Mouse (Mus musculus): ENCODE results near the gene Col6a4. TPM values are rescaled to one million over a fixed set of nuclear protein-coding genes. Genes with fewer than 3 reads are reported as not detected.

Gene Col6a4
- 0.07 TPM in 1 of 2 replicates, not detected in the other for polyA plus RNA-seq (2015; fragmentation: Nextera tagmentation; extraction: Ambion mirVana)

DNA sequence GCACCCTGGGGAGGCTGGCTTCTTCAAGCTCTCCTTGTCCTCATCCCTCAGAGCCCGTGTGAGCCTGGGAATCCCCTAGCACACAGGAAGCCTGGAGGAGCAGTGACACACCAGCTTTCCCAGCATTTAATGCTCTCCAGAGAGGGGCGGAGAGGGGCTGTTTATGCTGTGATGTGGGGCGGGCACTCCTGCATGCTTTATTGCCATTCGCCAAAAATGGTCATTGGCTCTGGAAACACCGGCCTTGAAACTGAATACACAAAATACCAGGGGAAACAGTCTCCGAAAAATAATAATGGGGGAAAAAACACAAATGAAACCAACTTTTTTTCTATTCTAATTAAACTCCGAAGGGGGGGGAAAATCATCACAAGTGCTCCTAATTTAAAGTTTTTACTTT, at the start of gene Col6a4:
Gene Col6a4 (minus strand): TSS at position 101 of the 400 bp plus-strand sequence.
- Histone ChIP-seq H3K27me3 (no peaks in the 10 kb centered on the region), H3K9me3 (replicated peaks) (no peaks in the 10 kb centered on the region), H3K4me2 (no peak within 1 kb of the TSS), H3K4me1 (replicated peaks) (no peaks in the 10 kb centered on the region), H3K4me3 (replicated peaks) (no peak within 1 kb of the TSS), H3K36me3 (no peaks in the 10 kb centered on the region), H3K27ac (no peak within 1 kb of the TSS), H3K9ac (no peak within 1 kb of the TSS)
- WGBS (ENCODE audit: insufficient replicate concordance): 54% methylated on average over 7 of the region's 7 CpGs
- ATAC-seq (ENCODE audit: low read depth): no peak
- DNase-seq: no peak

DNA sequence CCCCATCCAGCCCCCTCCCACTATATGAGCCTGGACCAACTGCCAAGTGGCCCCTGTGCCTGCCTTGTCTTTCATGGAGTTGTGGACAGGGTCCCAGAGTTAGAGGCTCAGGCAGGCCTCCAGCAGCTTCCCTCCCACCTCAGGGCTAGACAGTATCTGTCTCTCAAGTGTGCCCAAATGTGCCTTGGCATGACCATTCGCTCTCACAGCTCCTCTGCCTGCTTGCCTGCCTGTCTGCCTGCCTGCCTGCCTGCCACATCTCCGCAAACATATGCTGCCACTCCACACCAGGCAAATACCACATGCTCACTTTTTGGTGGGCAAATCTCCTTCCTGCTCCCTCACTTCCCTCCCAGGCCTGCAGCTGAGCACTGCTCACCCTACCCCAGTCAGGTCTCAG, 49.0 kb upstream of the Col6a4 start:
- no peak for ATAC-seq (ENCODE audit: low read depth)
- no peaks in the 10 kb centered on the region for H3K36me3 ChIP-seq
- WGBS (ENCODE audit: insufficient replicate concordance): 55% methylated on average over 2 of the region's 2 CpGs
- H3K4me2 ChIP-seq: no peak overlapping the region
- H3K27me3 ChIP-seq: peaks cover 50% of the 10 kb centered on the region
- H3K4me1 ChIP-seq (replicated peaks): no peaks in the 10 kb centered on the region
- no peak overlapping the region for H3K27ac ChIP-seq
- no peak overlapping the region for H3K9ac ChIP-seq
- no peaks in the 10 kb centered on the region for H3K9me3 ChIP-seq (replicated peaks)
- H3K4me3 ChIP-seq (replicated peaks): no peak overlapping the region
- no peak for DNase-seq

- no peak for ATAC-seq (ENCODE audit: low read depth)
- DNase-seq: no peak
- no peak overlapping the region for H3K4me3 ChIP-seq (replicated peaks)
- H3K9me3 ChIP-seq (replicated peaks): no peaks in the 10 kb centered on the region
- no peaks in the 10 kb centered on the region for H3K4me1 ChIP-seq (replicated peaks)
- H3K36me3 ChIP-seq: no peaks in the 10 kb centered on the region
- no peak overlapping the region for H3K9ac ChIP-seq
- no peak overlapping the region for H3K4me2 ChIP-seq
- 70% methylated on average over 7 of the region's 7 CpGs for WGBS (ENCODE audit: insufficient replicate concordance)
- H3K27me3 ChIP-seq: peaks cover 36% of the 10 kb centered on the region
- H3K27ac ChIP-seq: no peak overlapping the region
These were observed 47.6 kb upstream of the Col6a4 start for GRCm38 (mm10) chr9:106144176-106144575.

- no peak overlapping the region for H3K4me2 ChIP-seq
- H3K4me1 ChIP-seq (replicated peaks): no peaks in the 10 kb centered on the region
- no peak overlapping the region for H3K9ac ChIP-seq
- no peak for DNase-seq
- H3K4me3 ChIP-seq (replicated peaks): no peak overlapping the region
- no peaks in the 10 kb centered on the region for H3K36me3 ChIP-seq
- H3K27me3 ChIP-seq: peaks cover 14% of the 10 kb centered on the region
- 70% methylated on average over 12 of the region's 12 CpGs for WGBS (ENCODE audit: insufficient replicate concordance)
- H3K9me3 ChIP-seq (replicated peaks): no peaks in the 10 kb centered on the region
- no peak overlapping the region for H3K27ac ChIP-seq
- ATAC-seq (ENCODE audit: low read depth): no peak
These were observed 45.4 kb upstream of the Col6a4 start for GRCm38 (mm10) chr9:106141955-106142354.

GRCm38 (mm10) chr9:106139763-106140162, 43.2 kb upstream of the Col6a4 start:
- no peak overlapping the region for H3K4me2 ChIP-seq
- DNase-seq: no peak
- no peaks in the 10 kb centered on the region for H3K4me1 ChIP-seq (replicated peaks)
- H3K9ac ChIP-seq: no peak overlapping the region
- H3K27ac ChIP-seq: no peak overlapping the region
- H3K36me3 ChIP-seq: no peaks in the 10 kb centered on the region
- H3K9me3 ChIP-seq (replicated peaks): no peaks in the 10 kb centered on the region
- ATAC-seq (ENCODE audit: low read depth): no peak
- WGBS (ENCODE audit: insufficient replicate concordance): 63% methylated on average over 10 of the region's 10 CpGs
- no peak overlapping the region for H3K4me3 ChIP-seq (replicated peaks)
- H3K27me3 ChIP-seq: 0 out of 2 replicates have a peak, but pooled peaks cover 5% of the 10 kb centered on the region

GRCm38 (mm10) chr9:106137671-106138216, 41.2 kb upstream of the Col6a4 start:
- Histone ChIP-seq H3K27ac (no peak overlapping the region), H3K4me1 (replicated peaks) (no peaks in the 10 kb centered on the region), H3K9me3 (replicated peaks) (no peaks in the 10 kb centered on the region), H3K36me3 (no peaks in the 10 kb centered on the region), H3K9ac (no peak overlapping the region), H3K4me3 (replicated peaks) (no peak overlapping the region), H3K4me2 (no peak overlapping the region), H3K27me3 (no peaks in the 10 kb centered on the region)
- DNase-seq (no peak), ATAC-seq (ENCODE audit: low read depth) (no peak)
- WGBS (ENCODE audit: insufficient replicate concordance): 74% methylated on average over 10 of the region's 10 CpGs

DNA sequence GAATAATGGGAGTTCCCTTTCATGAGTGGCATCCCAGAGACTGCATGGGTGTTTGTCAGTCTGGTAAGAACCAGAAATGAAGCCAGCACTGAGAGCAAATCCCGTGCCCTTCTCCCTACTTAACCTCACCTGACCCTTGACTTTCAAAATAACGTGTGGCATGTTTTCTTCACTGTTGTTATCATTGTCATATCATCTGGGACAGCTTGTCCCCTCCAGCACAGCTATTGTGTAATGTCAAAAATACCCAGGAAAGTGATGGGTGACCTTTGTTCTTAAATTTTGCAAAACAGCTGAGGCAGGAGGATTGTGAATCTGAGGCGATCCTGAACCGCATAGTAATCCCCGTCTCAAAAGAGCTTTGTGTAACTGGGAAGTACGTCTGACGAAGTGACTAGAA, 33.7 kb upstream of the Col6a4 start:
- WGBS (ENCODE audit: insufficient replicate concordance): 65% methylated on average over 7 of the region's 7 CpGs
- no peak for DNase-seq
- no peak overlapping the region for H3K9ac ChIP-seq
- H3K9me3 ChIP-seq (replicated peaks): no peaks in the 10 kb centered on the region
- no peaks in the 10 kb centered on the region for H3K36me3 ChIP-seq
- no peak overlapping the region for H3K4me2 ChIP-seq
- H3K27me3 ChIP-seq: no peaks in the 10 kb centered on the region
- no peak overlapping the region for H3K4me3 ChIP-seq (replicated peaks)
- no peak for ATAC-seq (ENCODE audit: low read depth)
- H3K27ac ChIP-seq: no peak overlapping the region
- H3K4me1 ChIP-seq (replicated peaks): no peaks in the 10 kb centered on the region

- H3K4me1 ChIP-seq (replicated peaks): no peaks in the 10 kb centered on the region
- H3K9ac ChIP-seq: no peak overlapping the region
- no peaks in the 10 kb centered on the region for H3K9me3 ChIP-seq (replicated peaks)
- no peaks in the 10 kb centered on the region for H3K36me3 ChIP-seq
- 60% methylated on average over 2 of the region's 2 CpGs for WGBS (ENCODE audit: insufficient replicate concordance)
- DNase-seq (no peak), ATAC-seq (ENCODE audit: low read depth) (no peak)
- H3K4me2 ChIP-seq: no peak overlapping the region
- no peaks in the 10 kb centered on the region for H3K27me3 ChIP-seq
- no peak overlapping the region for H3K4me3 ChIP-seq (replicated peaks)
- H3K27ac ChIP-seq: no peak overlapping the region
These were observed 32.5 kb upstream of the Col6a4 start for GRCm38 (mm10) chr9:106129072-106129471.

GRCm38 (mm10) chr9:106126786-106127251, 30.2 kb upstream of the Col6a4 start:
- no peak overlapping the region for H3K9ac ChIP-seq
- H3K4me3 ChIP-seq (replicated peaks): no peak overlapping the region
- no peaks in the 10 kb centered on the region for H3K9me3 ChIP-seq (replicated peaks)
- 23% methylated on average over 2 of the region's 2 CpGs for WGBS (ENCODE audit: insufficient replicate concordance)
- DNase-seq: no peak
- no peak overlapping the region for H3K4me2 ChIP-seq
- H3K36me3 ChIP-seq: no peaks in the 10 kb centered on the region
- H3K27me3 ChIP-seq: no peaks in the 10 kb centered on the region
- no peak for ATAC-seq (ENCODE audit: low read depth)
- no peak overlapping the region for H3K27ac ChIP-seq
- H3K4me1 ChIP-seq (replicated peaks): no peaks in the 10 kb centered on the region

DNA sequence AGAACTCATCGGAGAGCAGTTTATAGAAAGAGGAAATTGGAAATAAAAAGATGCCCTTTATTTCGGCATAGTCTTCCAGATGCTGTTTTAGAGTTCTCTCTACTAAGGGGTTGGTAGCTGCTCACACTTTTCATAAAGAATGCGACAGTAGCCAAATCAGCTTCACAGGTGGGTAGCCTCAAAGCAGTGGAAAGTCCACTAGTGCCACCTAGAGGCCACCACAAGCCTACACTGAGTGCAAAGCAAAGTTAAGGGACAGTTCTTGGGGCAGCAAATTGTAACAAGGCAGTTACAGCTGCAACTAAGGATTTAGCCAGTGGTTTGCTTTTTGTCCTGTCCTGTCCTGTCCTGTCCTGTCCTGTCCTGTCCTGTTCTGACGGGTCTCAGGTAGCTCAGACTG, 27.0 kb upstream of the Col6a4 start:
- H3K4me3 ChIP-seq (replicated peaks): no peak overlapping the region
- DNase-seq (no peak), ATAC-seq (ENCODE audit: low read depth) (no peak)
- no peak overlapping the region for H3K9ac ChIP-seq
- H3K27ac ChIP-seq: no peak overlapping the region
- H3K27me3 ChIP-seq: no peaks in the 10 kb centered on the region
- no peaks in the 10 kb centered on the region for H3K4me1 ChIP-seq (replicated peaks)
- 41% methylated on average over 4 of the region's 4 CpGs for WGBS (ENCODE audit: insufficient replicate concordance)
- H3K9me3 ChIP-seq (replicated peaks): no peaks in the 10 kb centered on the region
- no peaks in the 10 kb centered on the region for H3K36me3 ChIP-seq
- no peak overlapping the region for H3K4me2 ChIP-seq

DNA sequence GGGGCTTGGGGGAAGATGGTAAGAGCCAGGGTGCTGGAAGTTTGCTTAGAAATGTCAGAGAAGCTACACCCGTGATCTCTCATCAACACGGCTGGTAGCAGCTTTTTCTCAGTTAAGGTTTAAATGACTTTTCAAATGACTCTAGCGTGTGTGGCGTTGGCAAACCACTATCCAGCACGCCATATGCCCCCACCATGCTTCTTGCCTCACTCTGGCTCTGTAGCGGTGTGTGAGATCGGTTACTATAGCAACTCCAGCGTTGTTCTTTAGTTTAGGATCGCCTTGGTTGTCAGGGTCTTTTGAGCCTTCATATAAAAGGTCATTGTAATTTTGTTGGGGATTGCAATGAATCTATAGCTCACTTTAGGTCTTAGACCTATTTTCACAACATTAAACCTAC, 22.5 kb upstream of the Col6a4 start:
- ATAC-seq (ENCODE audit: low read depth) (no peak), DNase-seq (no peak)
- H3K27me3 ChIP-seq: no peaks in the 10 kb centered on the region
- no peaks in the 10 kb centered on the region for H3K4me1 ChIP-seq (replicated peaks)
- H3K36me3 ChIP-seq: no peaks in the 10 kb centered on the region
- WGBS (ENCODE audit: insufficient replicate concordance): 65% methylated on average over 9 of the region's 9 CpGs
- no peak overlapping the region for H3K4me2 ChIP-seq
- H3K27ac ChIP-seq: no peak overlapping the region
- H3K9me3 ChIP-seq (replicated peaks): no peaks in the 10 kb centered on the region
- H3K4me3 ChIP-seq (replicated peaks): no peak overlapping the region
- no peak overlapping the region for H3K9ac ChIP-seq

- H3K9ac ChIP-seq: no peak overlapping the region
- H3K4me1 ChIP-seq (replicated peaks): no peaks in the 10 kb centered on the region
- DNase-seq (no peak), ATAC-seq (ENCODE audit: low read depth) (no peak)
- H3K4me2 ChIP-seq: no peak overlapping the region
- no peak overlapping the region for H3K27ac ChIP-seq
- 35% methylated on average over 13 of the region's 13 CpGs for WGBS (ENCODE audit: insufficient replicate concordance)
- no peaks in the 10 kb centered on the region for H3K27me3 ChIP-seq
- H3K36me3 ChIP-seq: no peaks in the 10 kb centered on the region
- no peak overlapping the region for H3K4me3 ChIP-seq (replicated peaks)
- peaks cover 4% of the 10 kb centered on the region; the same call in 1 of the 2 replicates for H3K9me3 ChIP-seq (replicated peaks)
These were observed 19.3 kb upstream of the Col6a4 start for GRCm38 (mm10) chr9:106115801-106116424.
